Mouse (Mus musculus): ENCODE results near the gene Olfr523.
"Not testable (repeated sequence)": the region's sequence is repeated elsewhere in the genome, so short reads cannot be mapped to it uniquely, and the experiment has no call there.

Olfr523 gene

GRCm38 (mm10) chr7:140172936-140173335 lies at the start of gene Olfr523:
TSS of gene Olfr523 (plus strand) at chr7:140173217.
- no peak for DNase-seq

DNA sequence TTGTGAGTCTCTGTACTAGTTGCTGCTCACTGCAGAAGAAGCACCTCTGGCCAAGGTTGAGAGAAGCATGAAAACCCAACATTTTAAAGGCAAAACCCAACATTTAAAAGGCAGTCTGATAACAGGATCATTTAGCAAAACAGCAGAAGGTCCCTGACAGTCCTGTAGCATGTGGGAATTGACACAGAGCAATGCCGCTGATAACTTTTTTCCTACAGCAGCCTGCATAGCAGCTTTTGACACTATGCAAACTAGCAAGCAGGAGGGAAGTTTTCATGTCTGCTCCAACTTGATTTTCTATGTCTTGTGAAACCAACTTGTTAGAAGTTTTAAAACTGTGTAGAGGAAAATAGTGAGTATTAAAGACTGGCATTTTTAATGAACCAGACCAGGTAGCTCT lies 48.6 kb upstream of the Olfr523 start:
- DNase-seq = no peak

DNA sequence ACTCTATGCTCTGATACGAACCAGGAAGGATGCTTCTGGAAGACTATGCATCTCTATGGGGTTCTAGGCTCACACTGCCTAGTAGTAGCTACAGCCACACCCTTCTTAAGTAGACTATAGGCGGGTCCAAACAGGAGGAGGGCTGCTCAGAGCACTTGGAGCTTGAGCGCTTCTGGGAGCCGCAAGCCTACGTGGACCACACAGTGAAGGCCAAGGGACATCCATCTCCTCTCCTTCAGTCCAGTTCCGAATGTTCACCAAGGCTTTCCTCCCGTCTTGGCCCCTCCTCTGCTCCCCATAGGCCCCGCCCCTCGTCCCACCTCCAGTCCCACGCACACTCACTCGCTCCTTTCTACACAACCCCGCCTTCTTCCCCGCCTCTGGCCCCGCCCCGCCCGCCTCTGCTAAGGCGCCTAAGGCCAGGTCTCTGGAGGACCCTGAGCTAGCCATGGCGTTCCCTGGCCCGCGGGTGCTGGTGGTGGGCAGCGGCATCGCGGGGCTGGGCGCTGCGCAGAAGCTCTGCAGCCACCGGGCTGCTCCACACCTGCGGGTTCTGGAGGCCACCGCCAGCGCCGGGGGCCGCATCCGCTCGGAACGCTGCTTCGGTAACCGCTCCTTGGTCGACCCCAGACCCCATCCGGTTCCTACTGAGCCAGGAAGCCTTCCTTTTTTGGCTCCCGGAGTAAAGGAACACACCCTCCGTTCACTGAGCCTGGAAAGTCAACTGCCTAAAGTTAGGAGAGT lies 47.6 kb upstream of the Olfr523 start:
- peak; percentile 96 for DNase-seq

DNA sequence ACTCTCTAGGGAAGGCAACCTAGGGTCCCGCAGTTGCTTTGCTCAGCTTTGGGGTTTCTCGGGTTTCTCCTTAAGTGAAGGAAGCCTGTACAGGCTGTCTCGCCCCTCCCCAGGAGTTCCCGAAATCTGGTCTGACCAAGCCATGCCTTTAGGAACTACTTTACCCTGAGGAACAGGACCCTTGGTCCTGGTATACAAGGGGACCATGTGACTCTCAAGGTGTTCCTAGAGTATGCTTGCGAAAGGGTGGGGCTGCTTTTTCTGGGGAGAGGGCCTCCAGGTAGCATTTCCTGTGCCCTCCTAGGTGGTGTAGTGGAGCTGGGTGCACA lies 47.0 kb upstream of the Olfr523 start:
- no peak for DNase-seq

GRCm38 (mm10) chr7:140126934-140127333 lies 46.1 kb upstream of the Olfr523 start:
- no peak for DNase-seq

DNA sequence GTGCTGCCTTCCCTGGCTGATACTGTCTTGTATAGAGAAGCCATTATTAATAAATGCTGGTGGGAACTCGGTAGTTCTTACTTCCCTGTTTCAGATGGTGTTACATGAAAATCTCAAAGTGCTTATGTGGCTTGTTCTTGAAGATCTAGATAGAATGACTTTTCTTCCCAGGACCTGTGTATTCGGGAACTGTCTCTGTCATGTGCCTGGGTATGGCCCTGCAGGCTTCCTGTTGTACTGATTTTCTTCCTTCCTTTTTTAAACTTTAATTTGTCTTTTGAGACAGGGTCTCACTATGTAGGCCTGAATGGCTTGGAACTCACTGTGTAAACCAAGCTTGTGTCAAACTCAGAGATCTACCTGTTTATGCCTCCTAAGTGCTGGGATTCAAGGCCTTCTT lies 45.1 kb upstream of the Olfr523 start:
- DNase-seq = no peak

DNA sequence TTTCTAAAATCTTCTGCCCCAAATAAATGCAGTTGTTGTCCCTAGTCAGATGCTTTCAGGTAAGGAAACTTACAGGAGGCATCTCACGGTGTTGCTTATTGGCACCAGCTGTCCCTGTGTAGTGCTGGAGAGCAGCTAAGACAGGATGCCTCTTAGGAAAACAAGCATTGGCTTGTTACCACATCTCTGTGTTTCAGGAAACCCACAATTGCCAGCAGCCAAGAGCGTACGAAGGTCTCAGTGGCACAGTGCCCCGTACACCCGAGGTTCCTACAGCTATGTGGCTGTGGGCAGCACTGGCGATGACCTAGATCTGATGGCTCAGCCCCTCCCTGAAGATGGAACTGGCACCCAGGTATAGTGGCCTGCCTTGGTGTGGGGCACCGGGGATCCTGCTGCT lies 40.8 kb upstream of the Olfr523 start:
- DNase-seq = not testable (repeated sequence)

GRCm38 (mm10) chr7:140134033-140134432 lies 39.0 kb upstream of the Olfr523 start:
- DNase-seq = not testable (repeated sequence)

DNA sequence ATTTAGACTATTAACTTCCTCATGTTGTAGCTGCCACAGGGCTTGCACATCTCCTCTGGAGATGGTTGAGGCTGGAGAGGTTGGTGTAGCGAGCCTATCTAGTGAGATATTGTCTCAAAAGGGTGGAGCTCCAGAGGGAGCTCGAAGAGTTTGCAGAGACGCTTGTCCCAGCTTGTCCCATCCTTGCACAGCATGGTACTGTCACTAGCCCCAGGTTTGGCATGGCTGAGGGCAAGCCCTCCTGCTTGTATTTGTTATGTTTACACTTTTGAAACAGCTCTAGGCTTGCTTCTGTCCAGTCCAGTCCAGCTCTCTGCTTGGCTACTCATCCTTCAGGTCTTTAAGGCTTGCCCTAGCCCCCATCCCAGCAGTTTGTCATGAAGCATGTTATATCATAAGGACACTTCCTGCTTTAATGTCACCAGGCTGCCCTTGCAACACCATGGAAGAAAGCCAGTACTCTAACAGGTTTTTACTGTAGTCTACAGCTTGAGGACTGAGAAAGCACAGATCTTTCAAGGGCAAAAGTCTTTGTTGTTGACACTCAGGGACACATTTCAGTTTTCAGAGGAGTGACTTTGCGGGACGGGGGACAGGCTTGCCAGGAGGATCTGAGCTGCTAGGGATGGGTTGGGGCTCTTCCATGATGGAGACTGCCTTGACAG lies 37.8 kb upstream of the Olfr523 start:
- DNase-seq = no peak

DNA sequence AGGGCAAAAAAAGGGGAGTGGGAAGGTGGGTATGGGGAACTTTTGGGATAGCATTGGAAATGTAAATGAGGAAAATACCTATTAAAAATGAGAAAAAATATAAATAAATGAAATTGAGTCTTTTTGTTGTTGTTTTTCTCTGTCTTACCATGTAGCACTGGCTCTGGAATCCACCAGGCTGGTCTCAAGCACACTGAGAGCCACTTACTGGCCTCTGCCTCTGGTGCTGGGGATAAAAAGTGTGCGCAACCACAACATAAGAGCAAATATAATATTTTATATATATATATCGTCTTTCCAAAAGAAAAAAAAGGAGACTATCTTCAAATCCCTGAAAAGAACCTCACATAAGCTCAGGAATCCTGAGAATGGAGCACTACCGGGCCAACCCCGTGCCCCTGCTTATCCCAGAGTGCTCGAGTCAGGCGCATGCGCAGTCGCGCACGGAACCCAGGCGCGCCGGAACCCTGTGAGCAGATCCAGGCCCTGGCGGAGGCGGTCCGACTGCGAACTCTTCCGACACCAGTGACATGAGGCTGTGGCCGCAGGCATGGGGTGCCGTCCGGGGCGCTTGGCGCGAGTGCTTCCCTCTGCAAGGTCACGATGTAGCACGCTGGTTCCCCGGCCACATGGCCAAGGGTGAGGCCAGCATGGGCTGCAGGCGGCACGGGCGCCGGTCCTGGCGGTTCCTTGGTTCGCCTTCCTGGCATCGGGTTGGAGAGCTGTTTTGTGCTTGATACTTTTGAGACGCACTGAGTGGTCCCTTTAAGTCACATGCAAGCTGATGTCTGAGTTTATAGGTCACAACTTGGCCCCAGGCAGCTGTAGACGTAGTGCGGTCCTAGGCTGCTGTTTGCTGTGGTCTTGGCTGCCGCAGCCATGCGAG lies 35.6 kb upstream of the Olfr523 start, which contains the start of gene Mtg1:
TSS of gene Mtg1 (plus strand) at position 430 of the 886 bp plus-strand sequence.
- DNase-seq = peak; percentile 98

DNA sequence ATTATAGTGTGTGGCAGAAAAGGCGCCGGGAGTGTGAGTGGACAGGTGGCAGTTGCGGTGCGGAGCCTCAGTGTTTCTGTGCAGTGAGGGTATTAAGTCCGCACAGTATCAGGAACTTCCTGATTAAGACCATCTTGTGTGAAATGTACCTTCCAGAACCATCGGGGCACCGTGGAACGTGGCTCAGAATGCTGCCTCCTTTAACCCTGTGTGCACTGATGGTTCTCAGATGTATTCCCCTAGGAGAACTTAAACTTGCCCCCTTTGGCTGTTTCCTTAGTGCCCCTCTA lies 35.1 kb upstream of the Olfr523 start:
- no peak for DNase-seq

GRCm38 (mm10) chr7:140141350-140141749 lies 31.7 kb upstream of the Olfr523 start:
- DNase-seq = peak; percentile 79

- DNase-seq = no peak
Observed at GRCm38 (mm10) chr7:140144550-140144949, 28.5 kb upstream of the Olfr523 start.

DNA sequence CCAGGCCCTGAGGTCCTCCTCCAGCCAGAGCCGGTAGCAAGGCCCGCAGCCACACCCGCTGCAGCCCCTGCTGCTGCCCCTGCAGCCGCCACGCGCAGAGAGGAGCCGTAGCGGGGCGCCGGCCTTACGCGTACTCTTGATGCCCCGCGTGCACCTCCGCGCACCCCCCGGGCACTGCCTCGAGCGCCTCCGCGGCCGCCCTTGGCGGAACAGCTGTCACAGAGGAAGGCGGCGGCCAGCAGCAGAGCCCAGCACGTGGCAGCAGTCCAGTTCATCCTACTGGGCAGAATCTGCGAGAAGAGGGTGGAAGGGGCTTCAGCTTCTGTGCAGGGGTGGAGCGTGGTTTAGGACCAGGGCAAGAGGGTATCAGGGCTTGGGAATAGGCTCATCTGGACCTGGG lies 19.6 kb upstream of the Olfr523 start:
- peak; percentile 32 for DNase-seq

DNA sequence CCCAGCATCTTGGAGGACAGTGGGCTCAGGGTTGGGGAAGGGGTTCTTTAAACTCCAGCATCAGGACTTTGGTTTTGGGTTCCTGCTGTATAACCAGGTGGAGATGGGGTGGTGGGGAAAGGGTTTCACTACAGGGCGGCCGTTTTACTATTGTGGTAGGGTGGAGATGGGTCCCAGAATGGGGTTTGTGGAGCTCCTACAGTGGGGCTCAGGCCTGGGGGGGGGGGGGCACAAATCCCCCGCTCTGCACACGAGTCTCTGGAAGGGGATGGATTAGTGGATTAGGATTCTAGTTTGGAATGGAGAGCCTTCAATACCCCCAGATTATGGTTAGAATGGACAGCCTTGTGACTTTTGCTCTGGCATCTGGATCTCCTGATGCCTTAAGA lies 19.2 kb upstream of the Olfr523 start:
- no peak for DNase-seq

DNA sequence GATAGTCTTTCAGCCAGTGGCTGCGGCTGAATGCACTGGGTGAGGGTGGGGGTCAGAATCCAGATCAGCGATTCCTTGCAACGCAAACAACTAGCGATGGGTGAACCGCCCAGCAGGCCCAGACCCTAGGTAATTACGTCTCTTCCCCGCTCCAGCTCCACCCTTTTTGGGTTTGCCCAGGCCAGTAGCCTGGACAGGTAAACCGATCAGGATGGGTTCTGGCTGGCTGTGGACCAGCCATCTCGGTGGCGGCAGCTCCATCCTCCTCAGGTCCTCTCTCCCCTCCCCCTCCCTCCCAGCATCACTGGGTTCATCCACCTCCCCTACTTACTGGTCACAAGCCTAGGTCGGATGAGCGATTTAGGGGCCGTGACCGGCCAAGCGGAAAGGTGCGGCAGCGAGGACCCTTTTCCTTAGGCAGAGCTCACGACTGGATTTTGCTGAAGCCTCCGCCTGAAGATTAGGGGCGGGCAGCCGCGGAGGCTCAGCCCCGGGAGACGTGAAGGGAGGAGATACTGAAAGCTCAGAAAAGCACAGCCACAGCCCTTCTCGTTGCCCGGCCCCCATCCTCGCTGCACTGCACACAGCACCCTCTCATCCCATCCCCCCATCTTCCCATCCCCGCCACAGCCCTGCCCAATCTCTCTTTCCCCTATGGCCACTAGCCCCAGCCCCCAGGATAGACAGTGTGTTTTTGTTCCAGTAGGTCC lies 18.6 kb upstream of the Olfr523 start, which contains the start of gene Sprn:
TSS of gene Sprn (minus strand) at position 660 of the 710 bp plus-strand sequence.
- no peak for DNase-seq

GRCm38 (mm10) chr7:140160363-140160762 lies 12.7 kb upstream of the Olfr523 start:
- no peak for DNase-seq

DNA sequence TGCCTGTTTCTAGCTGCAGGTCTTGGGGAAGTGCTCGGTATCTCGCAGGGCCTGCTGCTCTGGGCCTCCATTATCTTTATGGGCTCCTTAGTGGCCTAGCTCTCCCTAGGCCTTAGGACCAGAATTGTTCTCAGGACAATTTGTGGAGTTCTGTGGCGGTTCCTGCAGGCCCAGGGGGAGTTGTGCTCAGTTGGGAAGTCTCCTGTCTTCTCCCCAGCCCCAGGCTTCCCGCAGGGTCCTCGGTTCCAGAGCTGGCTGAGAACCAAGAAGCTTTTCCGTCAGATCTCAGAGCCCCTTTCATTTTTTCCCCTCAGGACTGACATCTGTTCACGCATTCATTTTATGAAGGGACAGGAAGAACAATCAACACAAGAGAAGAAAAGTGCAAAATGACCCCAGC lies 8.4 kb upstream of the Olfr523 start, which contains the start of gene Olfr522:
TSS of gene Olfr522 (minus strand) at position 101 of the 400 bp plus-strand sequence.
- no peak for DNase-seq

GRCm38 (mm10) chr7:140167950-140168349 lies 5.1 kb upstream of the Olfr523 start:
- DNase-seq = no peak

- no peak for DNase-seq
Observed at GRCm38 (mm10) chr7:140169386-140169785, 3.6 kb upstream of the Olfr523 start.

GRCm38 (mm10) chr7:140170863-140171262 lies 2.2 kb upstream of the Olfr523 start:
- no peak for DNase-seq

DNA sequence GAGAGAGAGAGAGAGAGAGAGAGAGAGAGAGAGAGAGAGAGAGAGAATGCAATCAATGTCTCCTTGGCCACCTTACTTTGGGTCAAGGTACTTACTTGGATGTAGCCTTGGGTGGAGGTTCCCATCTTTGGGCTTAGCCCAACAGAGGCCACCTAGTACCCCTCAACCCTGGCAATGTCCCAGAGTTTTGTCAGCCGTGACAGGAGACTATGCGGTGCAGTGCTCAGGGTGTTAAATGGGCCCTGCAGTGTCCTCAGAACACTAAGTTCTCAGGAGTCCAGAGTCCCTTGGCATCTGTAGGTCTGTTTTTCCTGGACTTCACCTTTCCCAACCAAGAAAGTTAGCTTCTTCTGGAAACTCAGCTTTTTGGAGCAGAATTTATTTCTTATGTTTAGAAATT lies 6.2 kb downstream of the Olfr523 start:
- DNase-seq = no peak

- DNase-seq = no peak
Observed at GRCm38 (mm10) chr7:140180692-140181091, 7.7 kb downstream of the Olfr523 start.
